Mouse (Mus musculus) cerebellum, adult 2 months (tissue): Measurements from ENCODE around the gene Kcne2. TPM values are rescaled to one million over a fixed set of nuclear protein-coding genes. Genes with fewer than 3 reads are reported as not detected.

Experiments used
- DNase-seq, 2 experiments: peaks; one replicate each; pipeline ENCODE4 v3.0.0; 2021
- H3K27ac ChIP-seq: fragments of 200-500 bp; 2 replicates; pipeline ENCODE4 v1.5.1; 2012; ENCODE audit warnings: low read length, control low read depth, inconsistent platforms; ENCODE audit not compliant: insufficient read depth
- H3K27me3 ChIP-seq: fragments of 200-500 bp; 2 replicates; pipeline ENCODE4 v1.6.1; 2012; ENCODE audit warnings: inconsistent platforms, mild to moderate bottlenecking, low read length, moderate library complexity; ENCODE audit not compliant: control insufficient read depth, insufficient read depth
- H3K4me1 ChIP-seq: fragments of 200-500 bp; 2 replicates; pipeline ENCODE4 v1.6.1; 2011; ENCODE audit warnings: low read length; ENCODE audit not compliant: control insufficient read depth, insufficient read depth
- H3K4me3 ChIP-seq: fragments of 200-500 bp; replicated peaks from 2 replicates; pipeline ENCODE3; 2011; ENCODE audit warnings: mild to moderate bottlenecking, low read depth, low read length, control low read depth; ENCODE audit not compliant: insufficient read depth
- CTCF ChIP-seq: fragments of 200-500 bp; IDR thresholded peaks from 2 replicates; pipeline ENCODE4 v1.5.1; 2011; ENCODE audit warnings: low read depth, mild to moderate bottlenecking, control low read depth, low read length, moderate library complexity, borderline replicate concordance; ENCODE audit not compliant: insufficient read depth
- POLR2A ChIP-seq: fragments of 200-500 bp; IDR thresholded peaks from 2 replicates; pipeline ENCODE4 v1.6.1; 2011; ENCODE audit warnings: low read length, control low read depth, borderline replicate concordance; ENCODE audit not compliant: insufficient read depth
- WGBS: fragments of 180-500 bp; shearing (Covaris S2); methylation state at CpG from one replicate; pipeline ENCODE4 v1.1.7; 2018; 5-methylcytosine and 5-hydroxymethylcytosine counted together
- polyA plus RNA-seq: library from polyadenylated mRNA; depleted of rRNA; stranded (reverse); fragments of >200 nt; gene quantifications from 2 replicates; pipeline ENCODE4 v1.2.3, GENCODE M21; 2012

Kcne2 gene
- polyA plus RNA-seq, 1 experiment = 3.7 TPM

- Histone ChIP-seq H3K4me3 (no peak overlapping the region), H3K4me1 (no peaks in the 10 kb centered on the region), H3K27me3 (no peaks in the 10 kb centered on the region), H3K27ac (no peak overlapping the region)
- TF ChIP-seq CTCF (peak; percentile 85; the same call in 1 of the 2 replicates), POLR2A (no peak)
- DNase-seq = peak; percentile 50 to 58
- 52% methylated on average over 13 of the region's 13 CpGs for WGBS
These were observed 22.0 kb downstream of the Kcne2 start for GRCm38 (mm10) chr16:92313953-92314741.

- WGBS = 79% methylated on average over 7 of the region's 7 CpGs
- Histone ChIP-seq H3K4me3 (no peak overlapping the region), H3K27me3 (no peaks in the 10 kb centered on the region), H3K4me1 (no peaks in the 10 kb centered on the region), H3K27ac (no peak overlapping the region)
- DNase-seq = no peak
- TF ChIP-seq CTCF (no peak), POLR2A (no peak)
These were observed 24.0 kb downstream of the Kcne2 start for GRCm38 (mm10) chr16:92316049-92316738.

GRCm38 (mm10) chr16:92319353-92320109 is 27.3 kb downstream of the Kcne2 start:
- H3K4me1 ChIP-seq = no peaks in the 10 kb centered on the region
- H3K27ac ChIP-seq = no peak overlapping the region
- H3K27me3 ChIP-seq = no peaks in the 10 kb centered on the region
- WGBS = 57% methylated on average over 20 of the region's 20 CpGs
- TF ChIP-seq POLR2A (no peak), CTCF (peak; percentile 18; the same call in 1 of the 2 replicates)
- no peak for DNase-seq
- no peak overlapping the region for H3K4me3 ChIP-seq

- TF ChIP-seq POLR2A (no peak), CTCF (no peak)
These were observed 28.2 kb downstream of the Kcne2 start for GRCm38 (mm10) chr16:92320361-92320760.

GRCm38 (mm10) chr16:92321341-92321740 is 29.2 kb downstream of the Kcne2 start, which contains the start of gene Fam243:
Gene Fam243, minus strand, starts transcription at chr16:92321441.
- no peaks in the 10 kb centered on the region for H3K4me1 ChIP-seq
- TF ChIP-seq CTCF (no peak), POLR2A (no peak)
- no peak within 1 kb of the TSS for H3K27ac ChIP-seq
- no peaks in the 10 kb centered on the region for H3K27me3 ChIP-seq
- 91% methylated on average over 8 of the region's 8 CpGs for WGBS
- H3K4me3 ChIP-seq = no peak within 1 kb of the TSS
- DNase-seq = no peak

More at GRCm38 (mm10) chr16:92320361-92320760, 28.2 kb downstream of the Kcne2 start:
- Histone ChIP-seq H3K4me3 (no peak overlapping the region), H3K27ac (no peak overlapping the region), H3K4me1 (no peaks in the 10 kb centered on the region), H3K27me3 (no peaks in the 10 kb centered on the region)
- WGBS = 90% methylated on average over 3 of the region's 3 CpGs
- DNase-seq = no peak

- no peak overlapping the region for H3K4me3 ChIP-seq
- DNase-seq = peak in 1 of 2 experiments; percentile 5
- H3K4me1 ChIP-seq = peaks cover 15% of the 10 kb centered on the region
- 53% methylated on average over 7 of the region's 7 CpGs for WGBS
- no peaks in the 10 kb centered on the region for H3K27me3 ChIP-seq
- no peak overlapping the region for H3K27ac ChIP-seq
- no peak for TF ChIP-seq CTCF
- no peak for TF ChIP-seq POLR2A
These were observed 32.3 kb downstream of the Kcne2 start for GRCm38 (mm10) chr16:92324309-92325061.

- Histone ChIP-seq H3K4me3 (no peak overlapping the region), H3K27me3 (no peaks in the 10 kb centered on the region), H3K27ac (no peak overlapping the region), H3K4me1 (peaks cover 15% of the 10 kb centered on the region)
- peak in 1 of 2 experiments; percentile 1 for DNase-seq
- TF ChIP-seq POLR2A = no peak
- no peak for TF ChIP-seq CTCF
- 45% methylated on average over 1 of the region's 1 CpGs for WGBS
These were observed 32.8 kb downstream of the Kcne2 start for GRCm38 (mm10) chr16:92325062-92325406.

- Histone ChIP-seq H3K4me3 (no peak overlapping the region), H3K4me1 (peaks cover 20% of the 10 kb centered on the region), H3K27ac (no peak overlapping the region), H3K27me3 (no peaks in the 10 kb centered on the region)
- WGBS = 39% methylated on average over 10 of the region's 10 CpGs
- TF ChIP-seq POLR2A = no peak
- TF ChIP-seq CTCF = no peak
- DNase-seq = peak; percentile 72 to 85
These were observed 35.7 kb downstream of the Kcne2 start for GRCm38 (mm10) chr16:92327911-92328310.
